Mouse (Mus musculus): ENCODE data around the gene Nup214. TPM values are rescaled to one million over a fixed set of nuclear protein-coding genes. Genes with fewer than 3 reads are reported as not detected.

Gene Nup214
- total RNA-seq, 1 experiment = 74.3 TPM

- Histone ChIP-seq H3K36me3 (ENCODE audit: control insufficient read depth, insufficient read depth, low read length, poor library complexity, severe bottlenecking) (no peaks in the 10 kb centered on the region), H3K4me3 (ENCODE audit: insufficient read depth in 1 of 2, low read depth in 1 of 2, low read length in 2 of 2, poor library complexity in 1 of 2, severe bottlenecking in 1 of 2) (no peak overlapping the region; a peak in 1 of 4 replicates), H3K9ac (ENCODE audit: insufficient read depth, low read depth, low read length, poor library complexity, severe bottlenecking) (peak overlapping the region; percentile 17; the same call in 1 of the 2 replicates), H3K4me1 (ENCODE audit: control insufficient read depth in 2 of 2, insufficient read depth in 2 of 2, low read length in 2 of 2, poor library complexity in 1 of 2) (peaks cover 16 to 40% of the 10 kb centered on the region in 2 experiments), H3K9me3 (ENCODE audit: control insufficient read depth, insufficient read depth, low read depth, low read length) (no peaks in the 10 kb centered on the region), H3K27ac (ENCODE audit: insufficient read depth, low read depth, low read length, poor library complexity, severe bottlenecking) (no peak overlapping the region)
- no peak for TF ChIP-seq ZNF384 (IDR thresholded peaks at IDR 0.05; ENCODE audit: low read depth, low read length)
- no peak for TF ChIP-seq CHD2 (IDR thresholded peaks at IDR 0.05; ENCODE audit: low read depth, low read length)
- TF ChIP-seq MAFK (IDR thresholded peaks at IDR 0.05; ENCODE audit: insufficient read depth, low read depth, low read length) = no peak
- no peak for TF ChIP-seq HCFC1 (IDR thresholded peaks at IDR 0.05; ENCODE audit: borderline replicate concordance, insufficient read depth, low read length)
- in situ Hi-C loops (cut with MboI; ENCODE audit: low sequenced_read_pairs in 2 of 2, unreplicated experiment in 2 of 2) = no loop called here
- DNase-seq (ENCODE audit: low read depth, low spot score) = no peak
Observed at GRCm38 (mm10) chr2:32074404-32074803, 100.2 kb downstream of the Nup214 start.

GRCm38 (mm10) chr2:32075368-32075767, 101.1 kb downstream of the Nup214 start:
- Histone ChIP-seq H3K4me3 (ENCODE audit: insufficient read depth in 1 of 2, low read depth in 1 of 2, low read length in 2 of 2, poor library complexity in 1 of 2, severe bottlenecking in 1 of 2) (no peak overlapping the region), H3K4me1 (ENCODE audit: control insufficient read depth in 2 of 2, insufficient read depth in 2 of 2, low read length in 2 of 2, poor library complexity in 1 of 2) (peaks cover 18 to 40% of the 10 kb centered on the region in 2 experiments), H3K9me3 (ENCODE audit: control insufficient read depth, insufficient read depth, low read depth, low read length) (no peaks in the 10 kb centered on the region), H3K9ac (ENCODE audit: insufficient read depth, low read depth, low read length, poor library complexity, severe bottlenecking) (peak overlapping the region; percentile 34; the same call in 1 of the 2 replicates), H3K27ac (ENCODE audit: insufficient read depth, low read depth, low read length, poor library complexity, severe bottlenecking) (no peak overlapping the region), H3K36me3 (ENCODE audit: control insufficient read depth, insufficient read depth, low read length, poor library complexity, severe bottlenecking) (no peaks in the 10 kb centered on the region)
- in situ Hi-C loops (cut with MboI; ENCODE audit: low sequenced_read_pairs in 2 of 2, unreplicated experiment in 2 of 2) = no loop called here
- DNase-seq (ENCODE audit: low read depth, low spot score) = no peak
- TF ChIP-seq ZNF384 (IDR thresholded peaks at IDR 0.05; ENCODE audit: low read depth, low read length) (no peak), ZC3H11A (IDR thresholded peaks at IDR 0.05; ENCODE audit: borderline replicate concordance, low read depth, low read length) (no peak), CHD2 (IDR thresholded peaks at IDR 0.05; ENCODE audit: low read depth, low read length) (no peak), HCFC1 (IDR thresholded peaks at IDR 0.05; ENCODE audit: borderline replicate concordance, insufficient read depth, low read length) (no peak), MAFK (IDR thresholded peaks at IDR 0.05; ENCODE audit: insufficient read depth, low read depth, low read length) (no peak)

DNA sequence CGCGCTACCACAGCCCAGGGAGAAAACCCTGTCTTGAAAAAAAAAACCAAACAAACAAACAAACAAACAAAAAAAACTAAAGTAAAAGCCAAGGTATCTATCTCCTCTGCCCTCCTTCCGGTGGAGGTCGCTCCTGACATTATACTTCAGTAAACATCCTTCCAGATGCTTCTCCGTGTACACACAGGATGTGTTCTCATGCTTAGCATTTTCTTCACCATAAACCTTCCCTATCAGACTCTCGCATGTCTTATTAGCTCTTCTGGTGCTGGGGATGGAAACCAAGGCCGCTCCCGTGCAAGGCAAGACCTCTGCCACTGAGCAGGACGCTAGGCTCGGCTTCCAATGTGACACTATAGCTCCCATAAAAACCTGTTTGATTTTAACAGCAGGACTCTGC, 103.5 kb downstream of the Nup214 start:
- H3K9me3 ChIP-seq (ENCODE audit: control insufficient read depth, insufficient read depth, low read depth, low read length) = no peaks in the 10 kb centered on the region
- H3K9ac ChIP-seq (ENCODE audit: insufficient read depth, low read depth, low read length, poor library complexity, severe bottlenecking) = no peak overlapping the region; the same call in 1 of the 2 replicates
- DNase-seq (ENCODE audit: low read depth, low spot score) = no peak
- TF ChIP-seq ZNF384 (IDR thresholded peaks at IDR 0.05; ENCODE audit: low read depth, low read length) (no peak), MAFK (IDR thresholded peaks at IDR 0.05; ENCODE audit: insufficient read depth, low read depth, low read length) (no peak), ZC3H11A (IDR thresholded peaks at IDR 0.05; ENCODE audit: borderline replicate concordance, low read depth, low read length) (no peak), CHD2 (IDR thresholded peaks at IDR 0.05; ENCODE audit: low read depth, low read length) (no peak), HCFC1 (IDR thresholded peaks at IDR 0.05; ENCODE audit: borderline replicate concordance, insufficient read depth, low read length) (no peak)
- no peaks in the 10 kb centered on the region for H3K36me3 ChIP-seq (ENCODE audit: control insufficient read depth, insufficient read depth, low read length, poor library complexity, severe bottlenecking)
- H3K27ac ChIP-seq (ENCODE audit: insufficient read depth, low read depth, low read length, poor library complexity, severe bottlenecking) = peak overlapping the region; percentile 79; the same call in 1 of the 2 replicates
- peaks cover 18 to 37% of the 10 kb centered on the region in 2 experiments for H3K4me1 ChIP-seq (ENCODE audit: control insufficient read depth in 2 of 2, insufficient read depth in 2 of 2, low read length in 2 of 2, poor library complexity in 1 of 2)
- in situ Hi-C loops (cut with MboI; ENCODE audit: low sequenced_read_pairs in 2 of 2, unreplicated experiment in 2 of 2) = no loop called here
- no peak overlapping the region for H3K4me3 ChIP-seq (ENCODE audit: insufficient read depth in 1 of 2, low read depth in 1 of 2, low read length in 2 of 2, poor library complexity in 1 of 2, severe bottlenecking in 1 of 2)

DNA sequence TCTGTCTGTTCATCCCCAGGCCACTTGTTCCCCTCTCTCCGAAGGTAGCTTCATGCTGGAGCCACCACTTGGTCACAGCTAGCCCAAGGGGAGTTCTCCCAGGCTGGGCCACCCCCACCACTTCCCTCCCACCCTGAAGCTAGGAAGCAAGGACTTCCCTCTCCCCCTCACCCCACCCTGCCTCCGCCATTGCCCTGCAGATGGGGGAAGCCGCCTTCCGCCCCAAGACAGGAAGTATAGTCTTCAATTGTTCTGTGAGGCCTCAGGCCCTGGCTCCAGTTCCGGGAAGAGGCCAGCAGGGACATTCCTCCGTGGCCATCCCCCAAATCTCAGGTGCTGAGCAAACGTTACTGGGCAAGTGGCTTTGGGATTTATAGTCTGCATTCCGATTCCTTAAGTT, 104.3 kb downstream of the Nup214 start:
- no peaks in the 10 kb centered on the region for H3K9me3 ChIP-seq (ENCODE audit: control insufficient read depth, insufficient read depth, low read depth, low read length)
- H3K36me3 ChIP-seq (ENCODE audit: control insufficient read depth, insufficient read depth, low read length, poor library complexity, severe bottlenecking) = no peaks in the 10 kb centered on the region
- no peak for DNase-seq (ENCODE audit: low read depth, low spot score)
- peak overlapping the region; percentile 48; the same call in 1 of the 2 replicates for H3K9ac ChIP-seq (ENCODE audit: insufficient read depth, low read depth, low read length, poor library complexity, severe bottlenecking)
- peaks cover 15 to 32% of the 10 kb centered on the region in 2 experiments for H3K4me1 ChIP-seq (ENCODE audit: control insufficient read depth in 2 of 2, insufficient read depth in 2 of 2, low read length in 2 of 2, poor library complexity in 1 of 2)
- H3K27ac ChIP-seq (ENCODE audit: insufficient read depth, low read depth, low read length, poor library complexity, severe bottlenecking) = peak overlapping the region; percentile 79
- TF ChIP-seq HCFC1 (IDR thresholded peaks at IDR 0.05; ENCODE audit: borderline replicate concordance, insufficient read depth, low read length) = no peak
- no peak for TF ChIP-seq ZC3H11A (IDR thresholded peaks at IDR 0.05; ENCODE audit: borderline replicate concordance, low read depth, low read length)
- no peak for TF ChIP-seq CHD2 (IDR thresholded peaks at IDR 0.05; ENCODE audit: low read depth, low read length)
- no peak for TF ChIP-seq MAFK (IDR thresholded peaks at IDR 0.05; ENCODE audit: insufficient read depth, low read depth, low read length)
- TF ChIP-seq ZNF384 (IDR thresholded peaks at IDR 0.05; ENCODE audit: low read depth, low read length) = no peak
- peak overlapping the region; percentile 14 to 33; a peak in 3 of 4 replicates for H3K4me3 ChIP-seq (ENCODE audit: insufficient read depth in 1 of 2, low read depth in 1 of 2, low read length in 2 of 2, poor library complexity in 1 of 2, severe bottlenecking in 1 of 2)
- in situ Hi-C loops (cut with MboI; ENCODE audit: low sequenced_read_pairs in 2 of 2, unreplicated experiment in 2 of 2) = no loop called here

All from ES-E14 (cell line).